Mouse (Mus musculus) testis, adult 2 months (tissue): ENCODE results near the gene Gm21725.
"Not testable (repeated sequence)": the region's sequence is repeated elsewhere in the genome, so short reads cannot be mapped to it uniquely, and the experiment has no call there.

Source experiments
- CTCF ChIP-seq: fragments of 200-500 bp; IDR thresholded peaks from 2 replicates; pipeline ENCODE4 v1.5.1; 2012; ENCODE audit warnings: low read depth, mild to moderate bottlenecking, inconsistent platforms, low read length, moderate library complexity; ENCODE audit not compliant: control insufficient read depth, insufficient read depth, insufficient replicate concordance
- POLR2A ChIP-seq: fragments of 200-500 bp; IDR thresholded peaks from 2 replicates; pipeline ENCODE4 v1.6.1; 2012; ENCODE audit warnings: low read depth, mild to moderate bottlenecking, inconsistent platforms, low read length, moderate library complexity; ENCODE audit not compliant: control insufficient read depth

DNA sequence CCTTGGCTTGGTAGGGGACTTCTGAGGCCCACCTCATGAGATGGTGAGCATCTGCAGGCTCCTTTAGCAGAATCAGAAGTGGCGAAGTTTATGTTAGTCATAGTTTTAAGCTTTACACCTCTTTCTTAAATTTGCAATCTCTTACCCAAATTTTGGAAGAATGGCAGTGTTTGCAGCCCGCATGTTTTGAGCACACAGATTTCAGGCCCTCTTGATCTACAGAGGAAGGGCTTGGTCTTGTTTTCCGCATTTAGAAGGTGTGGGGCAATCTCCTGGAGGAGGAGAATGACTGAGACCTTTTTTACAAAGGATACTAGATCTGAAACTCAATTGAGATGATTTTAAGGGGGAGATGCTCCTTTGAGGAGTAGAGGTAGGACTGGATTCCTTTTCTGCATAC is at the start of gene Gm21725:
- not testable (repeated sequence) for TF ChIP-seq CTCF, POLR2A
